Mouse (Mus musculus) neural tube, embryonic 10.5 days (tissue): Measurements from ENCODE around the gene Rasd1.
A peak's percentile ranks its signal among the peaks of the same experiment; 100 is the strongest.

Experiments
- DNase-seq: peaks from one replicate; pipeline ENCODE4 v3.0.0-alpha.2; 2017; ENCODE audit warnings: low spot score; ENCODE audit errors: extremely low spot score

The Rasd1 gene

GRCm38 (mm10) chr11:59964818-59965217, at the start of gene Rasd1:
Gene Rasd1, minus strand, starts transcription at chr11:59964944.
- DNase-seq = no peak

- no peak for DNase-seq
Observed at GRCm38 (mm10) chr11:60011516-60011915, 46.8 kb upstream of the Rasd1 start.

- DNase-seq = no peak
Observed at GRCm38 (mm10) chr11:60009451-60009850, 44.7 kb upstream of the Rasd1 start.

- no peak for DNase-seq
Observed at GRCm38 (mm10) chr11:60005866-60006265, 41.1 kb upstream of the Rasd1 start.

GRCm38 (mm10) chr11:60004716-60005115, 40.0 kb upstream of the Rasd1 start:
- no peak for DNase-seq

- DNase-seq = no peak
Observed at GRCm38 (mm10) chr11:60003811-60004210, 39.1 kb upstream of the Rasd1 start.

- no peak for DNase-seq
Observed at GRCm38 (mm10) chr11:60001231-60001980, 36.7 kb upstream of the Rasd1 start.

GRCm38 (mm10) chr11:59994318-59994717, 29.6 kb upstream of the Rasd1 start:
- DNase-seq = no peak

- DNase-seq = no peak
Observed at GRCm38 (mm10) chr11:59991365-59991764, 26.6 kb upstream of the Rasd1 start.

GRCm38 (mm10) chr11:59989406-59989805, 24.7 kb upstream of the Rasd1 start:
- DNase-seq = no peak

GRCm38 (mm10) chr11:59977831-59978230, 13.1 kb upstream of the Rasd1 start:
- no peak for DNase-seq

- no peak for DNase-seq
Observed at GRCm38 (mm10) chr11:59975241-59975640, 10.5 kb upstream of the Rasd1 start.

- no peak for DNase-seq
Observed at GRCm38 (mm10) chr11:59973389-59973788, 8.6 kb upstream of the Rasd1 start.

- no peak for DNase-seq
Observed at GRCm38 (mm10) chr11:59971691-59972090, 6.9 kb upstream of the Rasd1 start.

- no peak for DNase-seq
Observed at GRCm38 (mm10) chr11:59970780-59971179, 6.0 kb upstream of the Rasd1 start.

GRCm38 (mm10) chr11:59967765-59968164, 3.0 kb upstream of the Rasd1 start:
- DNase-seq = no peak

- DNase-seq = no peak
Observed at GRCm38 (mm10) chr11:59966102-59966483, 1.3 kb upstream of the Rasd1 start.

- DNase-seq = peak; percentile 88
Observed at GRCm38 (mm10) chr11:59965227-59966101, 720 bp upstream of the Rasd1 start.

GRCm38 (mm10) chr11:59964163-59964758, 483 bp downstream of the Rasd1 start:
- DNase-seq = peak; percentile 72

GRCm38 (mm10) chr11:59963364-59964162, 1.2 kb downstream of the Rasd1 start:
- DNase-seq = peak; percentile 61

- no peak for DNase-seq
Observed at GRCm38 (mm10) chr11:59962590-59962989, 2.2 kb downstream of the Rasd1 start.
